Mouse (Mus musculus): ENCODE results near the gene Mrpl36. TPM values are rescaled to one million over a fixed set of nuclear protein-coding genes. Genes with fewer than 3 reads are reported as not detected.

Mrpl36 gene
- total and polyA plus RNA-seq, 3 experiments: 53.3 to 81.8 (median 57.8) TPM

DNA sequence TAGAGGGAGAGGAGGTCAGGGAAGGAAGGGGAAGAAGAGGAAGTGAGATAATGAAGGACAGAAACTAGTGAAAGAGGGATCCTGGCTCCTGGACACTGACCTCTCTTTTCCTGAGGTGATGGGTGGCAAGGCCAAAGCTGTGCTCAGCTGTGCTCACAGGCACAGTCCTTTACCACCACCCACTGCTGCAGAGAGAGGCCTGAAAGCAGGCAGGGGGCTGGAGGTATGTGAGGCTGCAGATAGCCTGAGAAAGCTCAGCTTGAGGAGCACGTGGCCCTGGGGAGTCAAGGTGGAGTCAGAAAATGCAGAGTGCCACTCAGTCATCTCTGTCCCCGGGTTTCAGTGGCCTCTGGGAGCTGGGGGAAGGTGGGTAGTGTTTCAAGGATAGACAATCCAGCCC lies 37.2 kb upstream of the Mrpl36 start:
- no peak for TF ChIP-seq EP300 (IDR thresholded peaks at IDR 0.05; ENCODE audit: insufficient read depth, low read depth, low read length)
- no peak for TF ChIP-seq CTCF (IDR thresholded peaks at IDR 0.05)
- TF ChIP-seq POLR2A (IDR thresholded peaks at IDR 0.05; ENCODE audit: insufficient read depth, low read depth, low read length): no peak
- DNase-seq: no peak
- Histone ChIP-seq H3K4me1 (ENCODE audit: control insufficient read depth, insufficient read depth, low read length) (peaks cover 4% of the 10 kb centered on the region; the same call in 1 of the 2 replicates), H3K27me3 (ENCODE audit: control insufficient read depth, insufficient read depth, low read length) (no peaks in the 10 kb centered on the region), H3K79me2 (replicated peaks; ENCODE audit: control insufficient read depth, insufficient read depth, low read length) (no peaks in the 10 kb centered on the region), H3K36me3 (ENCODE audit: control insufficient read depth, insufficient read depth, low read length) (no peaks in the 10 kb centered on the region), H3K9ac (ENCODE audit: low read depth, low read length) (no peak overlapping the region), H3K4me3 (no peak overlapping the region), H3K27ac (no peak overlapping the region; the same call in 1 of the 2 replicates)
- 10% methylated on average over 2 of the region's 2 CpGs for WGBS
- intact Hi-C loops (cut with DNase I): no loop called here

DNA sequence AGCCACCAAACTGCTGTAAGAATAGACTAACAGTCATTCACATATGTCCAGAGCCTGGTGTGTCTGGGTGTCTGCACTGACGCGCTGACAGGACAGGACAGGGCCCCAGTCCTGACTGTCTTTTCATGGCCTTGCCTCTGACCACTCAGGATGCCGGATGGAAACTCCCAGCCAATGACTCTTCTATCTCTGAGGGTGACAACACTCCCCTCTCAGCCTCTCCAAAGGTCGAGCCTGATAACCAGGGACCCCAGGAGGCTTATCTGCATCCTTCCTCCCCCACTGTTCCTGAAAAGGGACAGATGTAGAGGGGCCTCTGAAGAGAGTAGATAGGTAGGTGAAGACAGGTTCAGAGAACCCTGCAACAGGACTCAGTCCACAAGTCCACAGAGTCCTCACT lies 29.6 kb upstream of the Mrpl36 start:
- no peak overlapping the region for H3K27ac ChIP-seq
- WGBS: 28% methylated on average over 4 of the region's 4 CpGs
- TF ChIP-seq CTCF (IDR thresholded peaks at IDR 0.05) (no peak), EP300 (IDR thresholded peaks at IDR 0.05; ENCODE audit: insufficient read depth, low read depth, low read length) (no peak), POLR2A (IDR thresholded peaks at IDR 0.05; ENCODE audit: insufficient read depth, low read depth, low read length) (no peak)

DNA sequence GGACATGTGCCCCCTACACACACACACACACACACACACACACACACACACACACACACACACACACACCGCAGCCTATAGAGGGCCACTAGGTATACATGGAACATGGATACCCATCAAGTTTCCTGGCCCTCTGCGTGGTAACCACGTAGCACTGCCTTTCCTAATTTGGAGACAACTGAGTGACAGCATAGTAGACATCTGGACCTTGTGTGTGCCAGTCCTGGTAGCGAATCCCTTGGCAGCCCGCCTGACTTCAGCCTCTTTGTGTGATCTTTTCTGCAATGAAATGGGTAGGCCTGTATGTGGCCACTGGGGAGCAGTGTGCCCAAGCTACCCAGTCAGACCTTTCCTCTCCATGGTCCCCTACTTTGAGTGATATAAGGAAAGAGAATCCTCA lies 29.0 kb upstream of the Mrpl36 start:
- Histone ChIP-seq H3K79me2 (replicated peaks; ENCODE audit: control insufficient read depth, insufficient read depth, low read length) (no peaks in the 10 kb centered on the region), H3K27me3 (ENCODE audit: control insufficient read depth, insufficient read depth, low read length) (no peaks in the 10 kb centered on the region), H3K36me3 (ENCODE audit: control insufficient read depth, insufficient read depth, low read length) (no peaks in the 10 kb centered on the region), H3K4me3 (no peak overlapping the region), H3K4me1 (ENCODE audit: control insufficient read depth, insufficient read depth, low read length) (no peaks in the 10 kb centered on the region), H3K9ac (ENCODE audit: low read depth, low read length) (no peak overlapping the region), H3K27ac (no peak overlapping the region)
- WGBS: 64% methylated on average over 5 of the region's 5 CpGs
- TF ChIP-seq POLR2A (IDR thresholded peaks at IDR 0.05; ENCODE audit: insufficient read depth, low read depth, low read length): no peak
- no peak for TF ChIP-seq CTCF (IDR thresholded peaks at IDR 0.05)
- TF ChIP-seq EP300 (IDR thresholded peaks at IDR 0.05; ENCODE audit: insufficient read depth, low read depth, low read length): no peak
- DNase-seq: no peak
- intact Hi-C loops (cut with DNase I): no loop called here

More for the DNA sequence above, 29.6 kb upstream of the Mrpl36 start:
- DNase-seq: no peak
- Histone ChIP-seq H3K4me3 (no peak overlapping the region), H3K4me1 (ENCODE audit: control insufficient read depth, insufficient read depth, low read length) (no peaks in the 10 kb centered on the region), H3K36me3 (ENCODE audit: control insufficient read depth, insufficient read depth, low read length) (no peaks in the 10 kb centered on the region), H3K9ac (ENCODE audit: low read depth, low read length) (no peak overlapping the region), H3K79me2 (replicated peaks; ENCODE audit: control insufficient read depth, insufficient read depth, low read length) (no peaks in the 10 kb centered on the region), H3K27me3 (ENCODE audit: control insufficient read depth, insufficient read depth, low read length) (no peaks in the 10 kb centered on the region)
- intact Hi-C loops (cut with DNase I): no loop called here

- 63% methylated on average over 6 of the region's 6 CpGs for WGBS
- Histone ChIP-seq H3K27ac (no peak overlapping the region), H3K27me3 (ENCODE audit: control insufficient read depth, insufficient read depth, low read length) (no peaks in the 10 kb centered on the region), H3K79me2 (replicated peaks; ENCODE audit: control insufficient read depth, insufficient read depth, low read length) (no peaks in the 10 kb centered on the region), H3K36me3 (ENCODE audit: control insufficient read depth, insufficient read depth, low read length) (no peaks in the 10 kb centered on the region), H3K4me1 (ENCODE audit: control insufficient read depth, insufficient read depth, low read length) (no peaks in the 10 kb centered on the region), H3K4me3 (no peak overlapping the region), H3K9ac (ENCODE audit: low read depth, low read length) (no peak overlapping the region)
- intact Hi-C loops (cut with DNase I): loop anchor here (5.0 kb wide), 1 partner anchor 48 kb away; no protein-coding TSS in a partner anchor
- no peak for TF ChIP-seq POLR2A (IDR thresholded peaks at IDR 0.05; ENCODE audit: insufficient read depth, low read depth, low read length)
- TF ChIP-seq EP300 (IDR thresholded peaks at IDR 0.05; ENCODE audit: insufficient read depth, low read depth, low read length): no peak
- TF ChIP-seq CTCF (IDR thresholded peaks at IDR 0.05): no peak
- DNase-seq: no peak
Measured at GRCm38 (mm10) chr13:73304729-73305128, 23.6 kb upstream of the Mrpl36 start.

DNA sequence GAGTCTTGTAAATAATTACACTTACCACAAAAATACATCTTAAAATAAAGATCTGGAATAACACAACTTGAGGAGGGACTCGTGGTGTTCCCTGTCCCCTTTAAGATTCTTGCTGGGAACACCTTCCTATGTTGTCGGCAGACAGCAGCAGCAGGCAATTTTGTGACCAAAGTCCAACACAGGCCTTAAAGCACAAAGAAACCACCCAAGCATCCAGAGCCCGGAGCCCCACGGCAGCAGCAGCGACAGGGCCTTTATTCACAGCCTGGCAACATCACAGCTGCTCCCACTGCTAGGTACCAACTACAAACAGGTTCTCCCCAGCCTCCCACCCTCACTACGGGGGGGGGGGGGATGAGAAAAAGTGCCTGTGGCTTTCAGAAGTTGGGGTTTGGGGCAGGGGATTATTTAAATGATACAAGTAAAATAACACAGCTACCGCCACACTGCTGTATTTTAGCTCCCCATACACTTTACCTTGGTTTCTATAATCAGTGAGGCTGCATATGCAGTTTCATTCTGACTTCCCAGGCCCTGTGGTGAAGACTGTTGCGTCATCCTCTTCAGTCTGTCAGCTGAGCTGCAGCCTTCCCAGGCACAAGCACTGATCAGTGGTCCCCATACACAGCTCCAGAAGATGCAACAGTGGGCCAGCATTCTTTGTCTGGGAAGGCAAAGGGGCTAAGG lies 22.8 kb upstream of the Mrpl36 start:
- 75% methylated on average over 8 of the region's 8 CpGs for WGBS
- Histone ChIP-seq H3K4me3 (no peak overlapping the region), H3K4me1 (ENCODE audit: control insufficient read depth, insufficient read depth, low read length) (no peaks in the 10 kb centered on the region), H3K9ac (ENCODE audit: low read depth, low read length) (no peak overlapping the region), H3K27me3 (ENCODE audit: control insufficient read depth, insufficient read depth, low read length) (no peaks in the 10 kb centered on the region), H3K79me2 (replicated peaks; ENCODE audit: control insufficient read depth, insufficient read depth, low read length) (no peaks in the 10 kb centered on the region), H3K36me3 (ENCODE audit: control insufficient read depth, insufficient read depth, low read length) (no peaks in the 10 kb centered on the region), H3K27ac (no peak overlapping the region)
- intact Hi-C loops (cut with DNase I): loop anchor here (5.0 kb wide), 1 partner anchor 47 kb away; no protein-coding TSS in a partner anchor
- DNase-seq: no peak
- TF ChIP-seq EP300 (IDR thresholded peaks at IDR 0.05; ENCODE audit: insufficient read depth, low read depth, low read length): no peak
- no peak for TF ChIP-seq POLR2A (IDR thresholded peaks at IDR 0.05; ENCODE audit: insufficient read depth, low read depth, low read length)
- no peak for TF ChIP-seq CTCF (IDR thresholded peaks at IDR 0.05)

DNA sequence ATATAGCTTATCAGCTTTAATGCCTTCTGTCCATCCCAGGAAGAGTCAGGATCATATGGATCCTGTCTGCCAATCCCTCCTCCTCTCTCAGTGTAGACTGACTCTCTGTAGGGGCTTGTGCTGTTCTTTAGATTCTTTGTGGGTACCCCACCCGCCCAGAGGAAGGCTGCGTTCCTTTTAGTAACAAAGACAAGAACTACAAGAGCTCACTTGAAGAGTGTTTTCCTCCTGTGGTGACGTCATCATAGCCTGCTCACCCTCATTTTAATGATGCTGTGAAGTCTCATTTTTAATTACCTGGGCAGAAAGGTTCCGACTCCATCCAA lies 22.3 kb upstream of the Mrpl36 start:
- intact Hi-C loops (cut with DNase I): loop anchor here (5.0 kb wide), 1 partner anchor 46 kb away; no protein-coding TSS in a partner anchor
- no peak for TF ChIP-seq EP300 (IDR thresholded peaks at IDR 0.05; ENCODE audit: insufficient read depth, low read depth, low read length)
- TF ChIP-seq POLR2A (IDR thresholded peaks at IDR 0.05; ENCODE audit: insufficient read depth, low read depth, low read length): no peak
- TF ChIP-seq CTCF (IDR thresholded peaks at IDR 0.05): no peak
- 67% methylated on average over 4 of the region's 4 CpGs for WGBS
- no peak overlapping the region for H3K27ac ChIP-seq
- H3K36me3 ChIP-seq (ENCODE audit: control insufficient read depth, insufficient read depth, low read length): no peaks in the 10 kb centered on the region
- no peaks in the 10 kb centered on the region for H3K4me1 ChIP-seq (ENCODE audit: control insufficient read depth, insufficient read depth, low read length)
- H3K4me3 ChIP-seq: no peak overlapping the region
- DNase-seq: no peak
- H3K27me3 ChIP-seq (ENCODE audit: control insufficient read depth, insufficient read depth, low read length): no peaks in the 10 kb centered on the region
- H3K79me2 ChIP-seq (replicated peaks; ENCODE audit: control insufficient read depth, insufficient read depth, low read length): no peaks in the 10 kb centered on the region
- no peak overlapping the region for H3K9ac ChIP-seq (ENCODE audit: low read depth, low read length)
